Mouse (Mus musculus) thymus, adult 2 months (tissue): Measurements from ENCODE around the gene Ttf2. TPM values are rescaled to one million over a fixed set of nuclear protein-coding genes. Genes with fewer than 3 reads are reported as not detected.

Source experiments
- DNase-seq: peaks from one replicate; pipeline ENCODE4 v3.0.0; 2021
- H3K27ac ChIP-seq: fragments of 200-500 bp; 2 replicates; pipeline ENCODE4 v1.5.1; 2012; ENCODE audit warnings: low read length, control low read depth; ENCODE audit not compliant: control insufficient read depth, insufficient read depth
- H3K27me3 ChIP-seq: fragments of 200-500 bp; 2 replicates; pipeline ENCODE4 v1.6.1; 2012; ENCODE audit warnings: mild to moderate bottlenecking, low read length, moderate library complexity, mixed read lengths; ENCODE audit not compliant: control insufficient read depth, insufficient read depth
- H3K36me3 ChIP-seq: fragments of 200-500 bp; 2 replicates; pipeline ENCODE4 v1.6.1; 2012; ENCODE audit warnings: mild to moderate bottlenecking, low read length, moderate library complexity; ENCODE audit not compliant: control insufficient read depth, insufficient read depth
- H3K4me1 ChIP-seq: fragments of 200-500 bp; replicated peaks from 2 replicates; pipeline ENCODE4 v1.6.1; 2012; ENCODE audit warnings: low read length; ENCODE audit not compliant: control insufficient read depth, insufficient read depth
- H3K4me3 ChIP-seq: fragments of 200-500 bp; 2 replicates; pipeline ENCODE4 v1.5.1; 2012; ENCODE audit warnings: mild to moderate bottlenecking, low read length, control low read depth, moderate library complexity; ENCODE audit not compliant: control insufficient read depth, insufficient read depth
- CTCF ChIP-seq: fragments of 200-500 bp; IDR thresholded peaks from 2 replicates; pipeline ENCODE4 v1.5.1; 2012; ENCODE audit warnings: mild to moderate bottlenecking, control low read depth, low read length, moderate library complexity, borderline replicate concordance; ENCODE audit not compliant: control insufficient read depth, poor library complexity, insufficient read depth; ENCODE audit errors: extremely low read depth
- POLR2A ChIP-seq: fragments of 200-500 bp; IDR thresholded peaks from 2 replicates; pipeline ENCODE4 v1.6.1; 2012; ENCODE audit warnings: mild to moderate bottlenecking, low read length, control low read depth, moderate library complexity; ENCODE audit not compliant: control insufficient read depth, poor library complexity, insufficient read depth; ENCODE audit errors: extremely low read depth
- WGBS: fragments of 180-500 bp; shearing (Covaris S2); methylation state at CpG from one replicate; pipeline ENCODE4 v1.1.7; 2018; 5-methylcytosine and 5-hydroxymethylcytosine counted together
- polyA plus RNA-seq: library from polyadenylated mRNA; depleted of rRNA; stranded (reverse); fragments of >200 nt; gene quantifications from 2 replicates; pipeline ENCODE4 v1.2.3, GENCODE M21; 2012

Gene Ttf2
- polyA plus RNA-seq, 1 experiment: 9.4 TPM

DNA sequence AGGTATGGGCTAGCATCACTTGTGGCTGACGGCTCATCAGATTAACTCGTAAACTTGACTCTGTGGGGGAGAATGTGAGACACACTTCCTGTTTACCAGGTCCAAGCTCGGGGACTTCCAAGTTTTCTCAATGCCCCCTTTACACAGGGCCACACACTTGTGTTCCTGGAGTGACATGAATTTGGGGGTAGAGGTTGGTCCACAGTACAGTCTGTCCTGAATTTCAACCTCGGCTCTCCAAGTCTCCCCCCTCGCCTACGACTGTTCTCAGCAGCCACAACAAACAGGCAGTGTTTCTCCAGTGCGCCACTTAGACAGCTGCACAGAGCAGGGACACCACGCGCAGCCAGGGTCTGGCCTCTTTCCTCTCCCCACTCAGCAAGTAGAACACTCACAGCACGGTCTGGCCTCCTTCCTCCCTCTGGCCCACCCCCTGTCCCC lies 42.7 kb upstream of the Ttf2 start:
- peaks cover 25% of the 10 kb centered on the region for H3K4me1 ChIP-seq
- H3K36me3 ChIP-seq: no peaks in the 10 kb centered on the region
- H3K4me3 ChIP-seq: peak overlapping the region; percentile 32
- DNase-seq: peak; percentile 70
- TF ChIP-seq CTCF (no peak), POLR2A (no peak)
- WGBS: 5% methylated on average over 10 of the region's 10 CpGs
- H3K27ac ChIP-seq: peak overlapping the region; percentile 87
- H3K27me3 ChIP-seq: no peaks in the 10 kb centered on the region

DNA sequence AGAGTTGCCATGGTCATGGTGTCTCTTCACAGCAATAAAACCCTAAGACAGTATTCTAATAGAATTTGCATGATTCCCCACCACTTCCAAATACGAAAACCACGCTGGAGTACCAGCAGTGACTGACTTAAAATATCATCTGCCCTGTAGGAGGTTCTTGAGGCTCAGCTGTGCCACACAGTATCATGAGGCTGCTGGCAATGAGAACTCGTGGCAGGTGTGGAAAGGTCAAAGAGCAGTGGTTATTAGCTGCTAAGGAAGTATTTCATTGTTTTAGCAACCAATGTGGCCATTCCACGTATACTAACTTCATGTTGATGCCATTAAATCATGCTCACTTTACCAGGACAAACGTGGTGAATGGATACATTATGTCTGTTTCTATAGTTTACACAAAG lies 41.7 kb upstream of the Ttf2 start:
- Histone ChIP-seq H3K4me3 (no peak overlapping the region), H3K27ac (no peak overlapping the region), H3K27me3 (no peaks in the 10 kb centered on the region), H3K36me3 (no peaks in the 10 kb centered on the region), H3K4me1 (peaks cover 20% of the 10 kb centered on the region)
- DNase-seq: no peak
- WGBS: 74% methylated on average over 5 of the region's 5 CpGs
- no peak for TF ChIP-seq CTCF
- no peak for TF ChIP-seq POLR2A

DNA sequence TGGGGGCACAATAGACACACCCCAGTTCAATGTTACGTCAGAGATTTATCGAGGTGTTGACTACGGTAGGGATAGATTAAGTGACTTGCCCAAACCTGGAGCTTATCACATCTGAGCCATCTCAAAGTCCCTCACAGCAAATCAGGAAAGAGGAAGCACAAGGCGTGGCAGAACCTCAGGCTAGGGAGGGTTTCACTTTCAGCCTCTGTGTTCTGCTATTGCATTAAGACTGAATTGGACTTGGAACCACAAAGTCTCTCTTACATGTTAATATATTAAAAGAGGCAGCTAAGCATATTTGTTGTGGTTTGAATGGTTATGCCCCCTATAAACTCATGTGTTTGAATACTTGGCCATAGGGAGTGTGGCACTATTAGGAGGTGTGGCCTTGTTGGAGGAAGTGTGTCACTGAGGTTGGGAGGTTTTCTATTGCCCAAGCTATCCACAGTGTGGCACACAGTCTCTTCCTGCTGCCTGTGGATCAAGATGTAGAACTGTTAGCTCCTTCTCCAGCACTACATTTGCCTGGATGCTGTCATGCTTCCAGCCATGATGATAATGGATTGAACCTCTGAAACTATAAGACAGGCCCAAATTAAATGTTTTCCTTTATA lies 41.2 kb upstream of the Ttf2 start:
- WGBS: 13% methylated on average over 4 of the region's 4 CpGs
- Histone ChIP-seq H3K27me3 (no peaks in the 10 kb centered on the region), H3K27ac (no peak overlapping the region), H3K4me1 (peaks cover 20% of the 10 kb centered on the region), H3K4me3 (no peak overlapping the region), H3K36me3 (no peaks in the 10 kb centered on the region)
- no peak for TF ChIP-seq POLR2A
- no peak for TF ChIP-seq CTCF
- no peak for DNase-seq

DNA sequence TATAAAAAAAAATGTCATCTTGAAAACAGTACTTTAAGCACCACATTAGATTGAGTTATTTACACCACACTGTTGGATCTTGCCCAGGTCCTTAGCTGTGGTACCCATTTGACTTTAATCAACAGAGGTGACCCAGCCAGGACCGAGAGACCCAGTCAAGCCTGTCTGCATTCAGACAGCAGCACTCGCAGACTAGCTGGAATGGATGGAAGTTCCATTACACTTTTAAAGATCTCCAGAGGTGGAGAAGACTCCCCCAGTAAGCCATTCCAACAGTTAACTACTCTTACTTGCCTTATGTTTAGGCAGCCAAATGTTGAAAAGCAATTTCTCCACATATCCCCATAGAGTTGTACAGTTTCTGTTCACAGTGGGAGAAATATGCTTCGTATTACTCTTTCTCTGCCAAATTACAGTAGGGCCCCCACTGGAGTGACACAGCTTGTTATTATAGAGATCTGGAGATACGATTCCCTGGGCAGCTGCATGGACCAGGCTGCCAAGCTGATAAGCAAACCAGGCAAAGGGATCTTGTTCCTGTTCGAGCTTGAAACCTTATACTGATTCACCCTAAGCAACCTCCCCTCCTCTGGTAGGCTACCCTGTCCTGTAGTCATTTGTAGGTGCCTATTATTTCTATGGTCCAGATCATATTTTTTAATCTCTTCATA lies 37.8 kb upstream of the Ttf2 start:
- 89% methylated on average over 5 of the region's 5 CpGs for WGBS

DNA sequence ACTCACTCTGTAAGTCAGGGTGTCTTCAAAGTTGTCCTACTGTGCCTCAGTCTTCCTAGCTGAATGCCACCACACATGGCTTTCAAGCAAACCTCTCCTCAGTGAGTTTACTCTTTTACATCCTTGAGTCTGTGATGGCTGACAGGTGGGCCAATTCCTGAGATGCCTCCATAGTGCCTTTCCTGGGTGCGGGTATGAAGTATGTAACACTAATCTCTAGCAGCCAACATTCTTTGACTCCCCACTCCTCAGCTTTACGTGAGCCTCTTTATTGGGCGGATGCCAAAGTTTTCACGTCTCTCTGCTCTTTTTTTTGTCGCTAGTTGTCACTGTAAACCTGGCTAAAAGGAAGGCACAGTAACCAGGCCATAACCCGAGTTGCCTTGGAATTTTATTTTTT lies 35.9 kb upstream of the Ttf2 start:
- Histone ChIP-seq H3K36me3 (no peaks in the 10 kb centered on the region), H3K27me3 (no peaks in the 10 kb centered on the region), H3K4me1 (peaks cover 9% of the 10 kb centered on the region), H3K27ac (no peak overlapping the region), H3K4me3 (no peak overlapping the region)
- DNase-seq: no peak
- WGBS: 97% methylated on average over 6 of the region's 6 CpGs
- TF ChIP-seq CTCF: no peak
- TF ChIP-seq POLR2A: no peak

More for the DNA sequence above, 37.8 kb upstream of the Ttf2 start:
- no peak overlapping the region for H3K27ac ChIP-seq
- TF ChIP-seq CTCF (no peak), POLR2A (no peak)
- H3K27me3 ChIP-seq: no peaks in the 10 kb centered on the region
- no peak for DNase-seq
- no peaks in the 10 kb centered on the region for H3K36me3 ChIP-seq
- peaks cover 18% of the 10 kb centered on the region for H3K4me1 ChIP-seq
- no peak overlapping the region for H3K4me3 ChIP-seq

DNA sequence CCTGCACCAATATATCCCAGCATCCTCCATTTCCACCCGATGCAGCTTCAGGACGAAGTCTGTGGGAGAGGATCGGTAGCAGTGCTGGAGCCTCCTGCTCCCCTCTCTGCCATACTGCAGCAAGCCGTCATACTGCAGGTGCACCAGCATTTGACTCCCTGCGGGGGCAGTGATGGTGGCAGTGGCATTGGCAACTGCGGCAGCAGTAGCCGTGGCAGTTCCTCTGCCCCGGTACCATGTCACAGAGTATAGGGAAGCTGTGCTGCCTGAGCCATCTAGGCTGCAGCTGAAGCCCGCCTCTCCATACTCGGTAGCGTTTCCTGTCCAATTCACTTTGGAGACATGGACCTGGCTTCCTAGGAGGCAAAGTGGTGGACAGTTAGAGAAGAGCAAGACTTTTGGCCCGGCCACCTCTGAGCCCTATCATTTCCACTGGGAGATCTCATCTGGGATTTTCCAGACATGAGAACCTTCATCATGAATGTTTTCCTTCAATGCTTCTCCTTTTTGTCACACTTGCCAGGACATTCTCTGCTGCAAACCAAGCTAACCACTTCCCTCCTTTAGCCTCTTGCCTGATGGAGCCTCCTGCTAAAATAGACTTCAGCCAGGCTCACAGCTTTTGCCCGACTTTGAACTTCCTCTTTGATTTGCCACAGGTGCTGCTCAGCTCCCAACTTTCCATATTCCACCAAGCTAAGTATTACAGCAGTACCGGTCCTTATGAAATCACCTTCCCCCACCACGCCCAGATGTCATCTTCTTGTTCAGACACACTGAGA lies 34.3 kb upstream of the Ttf2 start:
- no peak overlapping the region for H3K27ac ChIP-seq
- no peak for DNase-seq
- no peak overlapping the region for H3K4me3 ChIP-seq
- 20% methylated on average over 15 of the region's 15 CpGs for WGBS
- no peaks in the 10 kb centered on the region for H3K36me3 ChIP-seq
- H3K27me3 ChIP-seq: no peaks in the 10 kb centered on the region
- TF ChIP-seq POLR2A (no peak), CTCF (peak; percentile 36; the same call in 1 of the 2 replicates)
- peaks cover 9% of the 10 kb centered on the region for H3K4me1 ChIP-seq
